Mouse (Mus musculus): ENCODE results near the gene Srgap3. TPM values are rescaled to one million over a fixed set of nuclear protein-coding genes. Genes with fewer than 3 reads are reported as not detected.

Srgap3 gene
- total RNA-seq, 2 experiments from 2014 or later, result 241 to 270 TPM

- DNase-seq (ENCODE audit: extremely low spot score in 1 of 2, low spot score in 1 of 2), result no peak
These were observed 3.4 kb upstream of the Srgap3 start for GRCm38 (mm10) chr6:112950205-112951110.

DNA sequence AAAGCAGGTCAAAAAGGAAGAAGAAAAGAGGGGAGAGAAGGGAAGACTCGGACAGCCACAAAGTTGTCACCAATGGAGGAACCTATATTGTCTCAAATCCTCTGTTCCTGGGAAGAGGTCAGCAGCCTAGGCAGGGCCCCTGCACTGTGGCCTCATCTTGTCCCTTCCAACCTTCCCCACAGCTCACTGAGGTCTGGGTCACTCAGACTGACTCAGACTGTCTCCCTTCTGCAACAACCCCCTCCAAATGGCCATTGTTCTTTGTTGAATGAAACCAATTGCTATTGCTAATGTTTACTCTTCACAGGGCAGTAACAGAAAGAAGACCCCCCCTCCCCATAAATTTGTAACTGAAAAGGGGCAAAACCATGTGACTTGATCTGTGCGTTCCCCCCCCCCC is 2.2 kb upstream of the Srgap3 start:
- no peak for DNase-seq (ENCODE audit: extremely low spot score in 1 of 2, low spot score in 1 of 2)

DNA sequence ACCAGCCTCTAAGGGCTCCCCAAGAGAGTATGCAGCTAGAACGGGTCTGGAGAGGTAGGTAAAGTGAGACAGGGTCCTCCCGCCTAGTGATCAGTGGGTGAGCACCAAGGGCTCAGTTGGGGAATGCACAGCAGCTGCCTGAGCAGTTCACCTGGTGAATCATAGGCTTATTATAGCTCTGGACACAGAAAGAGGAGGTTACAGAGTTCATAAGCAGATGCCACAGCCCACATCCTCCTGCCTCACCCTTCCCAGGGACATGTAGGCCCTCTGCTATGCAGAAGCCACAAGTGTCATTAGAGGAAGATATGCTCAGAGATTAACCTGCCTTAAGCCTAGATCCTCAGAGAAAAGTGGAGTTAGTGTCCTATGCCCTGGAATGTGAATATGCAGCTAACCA is 1.4 kb upstream of the Srgap3 start:
- DNase-seq (ENCODE audit: extremely low spot score in 1 of 2, low spot score in 1 of 2), result no peak

GRCm38 (mm10) chr6:112946021-112946811 is 850 bp downstream of the Srgap3 start:
- DNase-seq (ENCODE audit: extremely low spot score in 1 of 2, low spot score in 1 of 2), result no peak

GRCm38 (mm10) chr6:112945181-112945751 is 1.8 kb downstream of the Srgap3 start:
- peak in 1 of 2 experiments; percentile 41 for DNase-seq (ENCODE audit: extremely low spot score in 1 of 2, low spot score in 1 of 2)

DNA sequence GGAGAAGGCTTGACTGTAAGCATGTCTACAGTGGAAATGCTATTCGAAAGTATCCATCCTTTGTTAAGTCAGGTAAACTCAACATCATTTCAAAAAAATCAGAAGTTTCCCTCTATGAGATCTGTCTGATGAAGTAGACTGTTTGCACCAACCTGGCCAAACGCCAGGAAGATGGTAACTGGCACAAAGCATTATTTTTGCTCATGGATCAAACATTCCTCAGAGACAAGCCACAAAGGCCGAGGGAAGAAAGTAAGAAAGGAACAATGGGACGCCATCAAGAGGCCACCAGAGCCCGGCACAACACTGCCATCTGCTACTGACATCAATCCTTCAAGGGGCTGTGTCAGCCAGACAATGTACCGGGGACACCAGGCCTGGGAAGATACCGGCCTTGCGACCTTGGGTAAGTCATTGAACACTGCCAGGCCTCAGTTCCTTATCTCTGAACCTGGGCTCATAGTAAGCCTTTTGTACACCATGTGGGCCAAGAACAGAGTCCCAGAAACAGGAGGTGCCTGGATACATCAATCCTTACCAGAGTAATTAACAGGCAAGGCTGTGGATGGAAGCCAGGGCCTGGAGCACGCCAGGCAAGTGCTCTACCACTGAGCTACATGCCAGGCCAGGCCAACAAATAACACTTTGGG is 3.3 kb downstream of the Srgap3 start:
- DNase-seq (ENCODE audit: extremely low spot score in 1 of 2, low spot score in 1 of 2), result peak in 1 of 2 experiments; percentile 37

DNA sequence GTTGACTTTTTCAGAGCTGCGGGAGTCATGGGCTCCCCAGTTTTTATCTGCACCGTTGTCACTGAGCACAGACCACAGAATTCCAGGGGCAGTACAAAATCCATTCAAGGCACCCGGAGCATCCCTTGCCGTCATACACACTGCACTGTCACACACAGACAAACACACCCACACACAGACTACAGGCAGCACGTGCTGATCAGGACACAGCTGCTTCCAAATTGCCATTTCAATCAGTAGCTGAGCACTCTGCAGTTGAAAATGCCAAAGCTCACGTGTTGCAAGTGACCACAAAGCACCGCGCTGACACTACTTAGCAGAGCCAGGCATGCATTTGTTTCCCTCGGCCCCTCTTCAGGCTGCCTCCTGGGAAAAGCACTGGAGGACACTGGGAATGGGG is 7.8 kb downstream of the Srgap3 start:
- no peak for DNase-seq (ENCODE audit: extremely low spot score in 1 of 2, low spot score in 1 of 2)

- DNase-seq (ENCODE audit: extremely low spot score in 1 of 2, low spot score in 1 of 2), result no peak
These were observed 9.3 kb downstream of the Srgap3 start for GRCm38 (mm10) chr6:112937791-112938190.

GRCm38 (mm10) chr6:112934501-112934900 is 12.6 kb downstream of the Srgap3 start:
- no peak for DNase-seq (ENCODE audit: extremely low spot score in 1 of 2, low spot score in 1 of 2)

- no peak for DNase-seq (ENCODE audit: extremely low spot score in 1 of 2, low spot score in 1 of 2)
These were observed 14.5 kb downstream of the Srgap3 start for GRCm38 (mm10) chr6:112932611-112933010.

DNA sequence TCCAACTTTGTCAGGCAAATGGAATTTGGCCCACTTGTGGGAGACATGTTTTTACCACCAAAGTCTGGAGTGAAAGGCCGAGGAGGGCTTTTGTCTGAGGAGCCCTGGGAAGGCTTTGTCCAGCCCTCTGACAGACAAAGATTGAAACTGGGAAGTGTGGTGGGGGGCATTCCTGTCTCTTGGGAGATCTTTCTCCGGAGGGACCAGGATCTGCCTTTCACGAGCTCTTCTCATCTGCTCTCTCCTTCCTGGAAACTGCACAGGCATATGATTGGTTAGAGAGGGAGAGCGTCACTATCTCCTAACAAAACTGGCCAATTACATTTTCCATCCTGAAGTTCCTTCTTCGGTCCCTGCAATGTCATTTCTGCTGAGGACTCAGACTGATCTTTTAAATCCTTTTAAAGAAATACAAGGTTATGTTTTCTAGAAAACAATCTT is 17.0 kb downstream of the Srgap3 start:
- no peak for DNase-seq (ENCODE audit: extremely low spot score in 1 of 2, low spot score in 1 of 2)

DNA sequence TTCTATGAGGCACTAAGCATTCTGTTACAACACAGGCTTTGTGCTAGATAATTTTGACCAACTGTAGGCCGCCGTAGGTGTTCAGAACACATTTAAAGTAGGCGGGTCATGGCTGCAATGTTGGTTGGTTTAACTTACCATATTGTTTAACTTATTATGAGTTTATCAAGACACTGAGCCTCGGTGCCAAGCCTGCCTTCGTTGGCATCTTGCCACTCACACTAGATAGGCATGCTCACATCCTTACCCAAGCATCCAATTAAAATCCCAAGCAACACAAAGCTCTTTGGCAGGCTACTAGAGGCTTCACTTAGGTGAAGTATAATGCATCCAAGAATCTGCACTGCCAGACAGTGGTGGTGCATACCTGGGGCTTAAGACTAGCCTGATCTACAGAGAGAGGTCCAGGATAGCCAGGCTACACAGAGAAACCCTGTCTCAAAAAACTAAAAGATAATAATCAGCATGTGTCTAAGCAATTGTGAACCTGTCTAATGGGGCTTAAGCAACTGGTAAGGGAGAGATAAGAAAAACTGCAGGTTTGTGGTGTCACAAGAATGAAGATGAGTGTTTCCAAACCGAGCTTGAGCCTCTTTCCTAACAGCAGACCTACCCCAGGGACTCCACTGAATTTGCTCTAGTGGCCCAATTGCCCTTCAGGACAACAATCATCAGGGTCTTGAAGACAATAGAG is 17.6 kb downstream of the Srgap3 start:
- no peak for DNase-seq (ENCODE audit: extremely low spot score in 1 of 2, low spot score in 1 of 2)

DNA sequence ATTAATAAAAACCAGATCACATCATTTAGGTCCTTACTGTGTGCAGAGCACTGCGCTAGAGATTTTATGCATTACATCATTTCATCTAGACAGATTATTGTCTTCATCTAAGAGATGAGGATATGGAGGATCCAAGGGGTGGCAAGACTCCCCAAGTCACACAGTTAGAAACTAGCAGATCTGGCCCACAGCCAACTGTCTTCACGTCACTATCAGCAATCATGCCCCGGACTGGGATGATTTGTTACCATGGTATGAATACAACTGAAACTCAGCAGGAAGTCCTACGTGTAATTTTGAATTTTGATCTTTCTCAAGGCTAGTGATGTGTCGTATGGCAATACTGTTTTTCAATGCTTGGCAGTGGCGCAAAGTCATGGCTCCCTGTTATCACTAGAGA is 18.2 kb downstream of the Srgap3 start:
- no peak for DNase-seq (ENCODE audit: extremely low spot score in 1 of 2, low spot score in 1 of 2)

GRCm38 (mm10) chr6:112927341-112927740 is 19.7 kb downstream of the Srgap3 start:
- no peak for DNase-seq (ENCODE audit: extremely low spot score in 1 of 2, low spot score in 1 of 2)

DNA sequence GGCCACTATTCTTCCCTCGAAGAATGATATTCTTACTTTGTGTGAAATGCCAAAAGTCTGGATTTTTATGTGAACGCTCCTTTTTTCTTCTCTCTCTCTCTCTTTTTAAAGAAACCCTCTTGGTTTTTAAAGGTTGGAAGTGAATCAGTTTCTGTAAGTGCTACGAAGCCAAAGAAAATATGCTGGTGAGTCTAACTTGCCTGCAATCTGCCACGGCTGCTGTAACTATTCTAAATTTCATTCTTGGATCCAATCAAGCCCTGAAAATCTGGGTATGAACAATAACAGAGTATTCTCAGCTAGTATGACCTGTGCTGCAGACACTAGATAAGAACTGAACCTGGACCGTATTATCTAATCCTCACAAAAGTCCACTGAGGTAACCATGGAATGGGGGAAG is 21.1 kb downstream of the Srgap3 start:
- no peak for DNase-seq (ENCODE audit: extremely low spot score in 1 of 2, low spot score in 1 of 2)

DNA sequence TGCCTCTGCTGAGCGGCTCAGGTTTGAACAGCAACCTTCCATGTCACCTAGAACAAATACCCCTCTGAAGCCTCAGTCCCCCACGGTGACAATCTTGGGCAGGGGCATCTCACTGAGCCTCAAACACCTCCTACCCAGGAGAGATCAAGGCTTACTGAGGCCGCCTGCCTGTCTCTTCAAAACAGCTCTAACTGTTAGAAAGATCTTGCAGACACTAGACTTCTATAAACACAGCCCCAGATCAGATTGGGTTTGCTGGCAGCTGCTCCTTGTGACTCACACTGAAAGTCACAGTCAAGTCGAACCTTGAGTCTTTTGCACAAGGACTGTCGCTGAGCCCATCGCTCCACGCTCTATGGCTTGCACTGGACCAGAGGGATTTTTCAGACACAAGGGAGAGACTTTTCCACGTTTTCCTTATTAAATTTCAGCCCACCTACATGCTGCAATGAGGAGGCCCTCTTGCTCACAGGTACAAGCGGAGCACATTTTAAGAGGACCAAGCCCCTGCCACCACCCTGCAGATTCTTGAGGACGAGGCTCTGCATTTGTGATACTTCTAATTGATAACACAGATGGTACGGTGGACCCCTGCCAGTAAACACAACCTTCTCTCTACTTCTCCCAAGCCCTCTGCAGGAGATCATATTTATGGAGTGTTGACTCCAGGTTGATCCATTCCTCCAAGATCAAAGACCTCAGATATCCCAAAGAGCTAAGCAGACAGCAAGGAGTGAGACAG is 21.7 kb downstream of the Srgap3 start:
- peak in 1 of 2 experiments; percentile 24 for DNase-seq (ENCODE audit: extremely low spot score in 1 of 2, low spot score in 1 of 2)

DNA sequence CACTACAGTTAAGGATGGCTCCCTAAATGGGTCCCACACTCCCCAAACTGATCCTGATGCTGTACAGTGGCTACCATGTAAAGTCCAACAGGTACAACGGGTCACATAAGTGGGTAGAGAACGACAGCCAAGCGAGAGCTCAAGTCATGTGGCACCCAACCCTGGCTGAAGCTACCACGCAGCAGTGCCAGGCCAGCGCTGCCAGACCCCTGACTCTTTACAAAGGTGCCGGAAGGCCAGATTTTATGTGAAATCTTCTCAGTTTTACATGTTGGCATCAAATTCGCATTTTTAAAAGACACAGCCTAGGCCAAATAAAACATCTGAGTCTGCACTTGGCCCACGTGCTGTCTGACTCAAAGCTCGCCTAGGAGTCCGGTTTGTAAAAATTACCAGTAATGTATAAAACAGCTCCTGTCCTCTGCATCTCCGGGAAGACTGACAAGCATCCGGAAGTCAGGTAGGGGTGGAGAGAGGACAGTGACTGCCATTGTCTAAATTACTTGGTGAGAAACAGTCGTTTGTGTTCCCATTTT is 22.4 kb downstream of the Srgap3 start:
- DNase-seq (ENCODE audit: extremely low spot score in 1 of 2, low spot score in 1 of 2), result no peak

GRCm38 (mm10) chr6:112920619-112921195 is 26.4 kb downstream of the Srgap3 start:
- no peak for DNase-seq (ENCODE audit: extremely low spot score in 1 of 2, low spot score in 1 of 2)

GRCm38 (mm10) chr6:112917717-112918116 is 29.3 kb downstream of the Srgap3 start:
- no peak for DNase-seq (ENCODE audit: extremely low spot score in 1 of 2, low spot score in 1 of 2)

All from layer of hippocampus, postnatal 25 days (tissue).